Mouse (Mus musculus) heart, postnatal 25 days (tissue): Measurements from ENCODE around the gene Rassf3. TPM values are rescaled to one million over a fixed set of nuclear protein-coding genes. Genes with fewer than 3 reads are reported as not detected.
A peak's percentile ranks its signal among the peaks of the same experiment; 100 is the strongest.

Experiments used
- DNase-seq: peaks from one replicate; pipeline ENCODE4 v3.0.0; 2022; ENCODE audit warnings: low spot score
- intact Hi-C: fragments of 180-260 bp; cut with DNase I; formaldehyde crosslinking; loops from one replicate; pipeline ENCODE4 v1.15.1; 2025
- total RNA-seq, 2 experiments: library from RNA; stranded (reverse); gene quantifications; 2 replicates each; pipeline ENCODE4 v1.2.3; 2021

The Rassf3 gene
- total RNA-seq, 2 experiments from 2014 or later: 146 to 157 TPM

DNA sequence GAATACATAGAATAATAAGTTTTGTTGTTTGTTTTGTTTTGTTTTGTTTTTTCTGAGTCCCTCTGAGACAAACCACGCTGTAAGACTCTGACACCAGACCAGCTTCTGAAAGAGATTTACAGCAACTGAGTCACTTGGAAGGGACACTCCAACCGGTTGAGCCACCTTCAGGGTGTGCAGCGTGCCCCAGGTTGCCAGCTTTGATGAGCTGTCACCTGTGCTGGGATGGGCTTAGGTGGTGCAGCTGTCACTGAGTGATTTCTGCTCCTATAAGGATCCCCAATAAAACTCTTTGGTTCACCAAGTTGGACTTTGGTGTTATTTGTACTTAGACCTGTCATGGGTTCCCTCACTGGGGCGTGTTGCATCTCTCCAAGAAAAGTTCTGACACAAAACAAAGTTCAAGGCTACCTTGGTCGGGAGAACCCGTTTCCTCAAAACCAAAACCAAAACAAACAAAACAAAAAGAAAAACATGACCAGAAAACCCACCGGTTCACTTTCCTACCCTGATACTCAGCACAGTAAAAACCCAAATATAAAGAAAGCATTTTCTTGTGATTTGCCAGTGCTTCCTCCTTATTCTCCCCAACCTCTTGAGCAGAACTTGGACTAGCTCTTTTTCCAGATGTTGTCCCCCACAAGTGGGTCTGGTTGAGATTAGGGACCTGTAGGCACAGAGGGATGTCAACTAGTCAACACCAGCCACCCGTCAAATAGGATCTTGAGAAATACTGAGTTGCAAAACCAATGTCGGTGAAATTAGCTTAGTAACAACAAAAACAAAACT lies 17.4 kb upstream of the Rassf3 start:
- no peak for DNase-seq
- intact Hi-C loops: no loop called here

DNA sequence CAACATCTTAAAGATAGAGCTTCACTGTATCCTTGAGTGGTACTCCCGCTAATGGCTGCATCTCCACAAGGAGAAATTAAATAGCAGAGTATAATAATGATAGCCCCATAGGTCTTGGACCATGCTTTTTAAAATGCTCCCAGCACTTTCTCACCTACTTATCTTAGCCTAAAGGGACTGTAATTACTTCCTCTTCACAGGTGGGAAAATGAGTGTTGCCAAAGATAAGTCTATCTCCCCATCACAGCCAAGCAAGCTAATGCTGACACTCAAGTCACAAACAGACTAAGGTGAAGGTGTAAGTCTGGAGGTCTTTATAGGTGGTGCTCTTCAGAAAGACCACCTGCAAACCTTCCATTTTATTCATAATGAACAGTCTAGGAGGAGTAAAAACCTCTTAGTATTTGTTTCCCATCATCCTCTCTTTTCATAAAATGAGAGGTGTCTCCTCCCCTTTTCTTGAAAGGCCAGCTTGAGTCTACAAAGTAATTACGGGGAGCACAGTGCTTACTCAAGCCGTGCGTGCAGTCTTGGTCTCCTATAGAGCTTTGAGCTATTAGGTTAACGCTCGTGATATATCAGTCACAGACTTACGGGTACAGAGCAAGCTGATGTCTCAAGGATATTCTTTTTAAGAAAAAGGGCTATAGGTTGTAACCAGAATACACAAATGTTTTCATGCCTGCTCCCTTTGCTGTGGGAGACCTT lies 16.6 kb upstream of the Rassf3 start:
- intact Hi-C loops: no loop called here
- no peak for DNase-seq

DNA sequence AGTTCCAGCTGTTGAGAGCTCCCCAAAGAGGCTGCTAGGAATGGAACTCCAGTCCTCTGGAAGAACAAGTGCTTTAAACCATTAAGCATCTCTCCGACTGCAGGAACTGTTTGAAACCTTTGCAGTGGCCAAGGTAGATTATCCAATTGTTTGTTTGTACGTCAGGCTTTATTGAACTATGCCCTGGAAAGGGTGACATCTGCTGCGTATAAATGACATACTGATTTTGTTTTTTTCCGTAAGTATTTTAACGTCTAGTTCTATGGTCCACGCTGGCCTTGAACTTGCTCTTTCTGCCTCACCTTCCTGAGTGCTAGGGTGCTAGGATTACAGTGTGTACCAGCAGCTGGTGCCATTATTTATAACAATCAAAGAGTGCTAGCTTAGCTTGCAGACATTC lies 13.8 kb upstream of the Rassf3 start:
- DNase-seq: no peak
- intact Hi-C loops: no loop called here

DNA sequence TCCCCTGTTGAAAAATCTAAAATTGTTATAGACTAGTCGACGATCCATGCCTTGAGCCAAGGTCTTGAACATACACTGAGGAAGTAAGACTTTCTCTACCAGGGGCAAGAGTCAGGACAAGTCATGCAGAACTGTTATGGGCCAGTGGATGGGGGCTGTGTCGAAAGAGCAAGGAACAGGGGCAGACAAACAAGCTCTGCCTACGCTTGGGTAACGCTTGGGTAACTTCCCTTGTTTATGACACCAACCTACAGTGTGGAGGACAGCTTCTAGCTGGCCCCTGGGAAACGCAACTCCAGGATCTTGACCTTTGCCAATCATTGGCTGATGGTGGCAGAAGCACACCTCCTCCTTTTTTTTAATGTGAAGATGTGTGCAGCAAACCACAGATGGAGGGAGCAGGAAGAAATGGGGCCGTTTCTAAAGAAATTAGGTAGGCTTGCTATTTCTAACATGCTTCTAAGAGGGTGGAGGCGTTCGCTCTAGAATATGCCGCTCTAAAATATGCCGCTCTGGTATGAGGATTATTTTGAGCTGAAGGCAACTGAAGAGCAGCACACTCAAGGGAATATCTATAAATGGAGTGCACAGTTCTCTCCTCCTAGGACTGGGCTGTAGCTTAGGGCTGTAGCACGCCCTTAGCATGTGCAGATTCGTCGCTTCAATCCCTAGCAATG lies 12.6 kb upstream of the Rassf3 start:
- intact Hi-C loops: no loop called here
- no peak for DNase-seq

DNA sequence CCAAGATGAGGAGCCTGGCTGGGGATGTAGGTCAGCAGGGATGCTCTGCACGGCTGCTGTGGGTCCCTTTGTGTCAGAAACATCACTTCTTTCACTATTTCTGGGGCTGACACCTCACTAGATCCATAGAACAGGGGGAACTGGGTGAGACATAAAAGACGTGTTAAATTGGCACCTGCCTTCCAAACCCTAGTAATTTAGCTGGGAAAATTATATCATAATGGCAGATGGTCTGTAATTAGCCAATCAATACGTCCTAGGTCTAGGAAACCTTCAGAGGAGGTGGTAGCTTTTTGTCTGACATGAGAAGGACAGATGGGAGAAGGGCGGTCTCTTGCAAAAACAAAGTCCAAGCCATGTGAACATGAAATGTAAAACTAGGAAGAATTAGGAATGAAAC lies 11.6 kb upstream of the Rassf3 start:
- DNase-seq: no peak
- intact Hi-C loops: no loop called here

DNA sequence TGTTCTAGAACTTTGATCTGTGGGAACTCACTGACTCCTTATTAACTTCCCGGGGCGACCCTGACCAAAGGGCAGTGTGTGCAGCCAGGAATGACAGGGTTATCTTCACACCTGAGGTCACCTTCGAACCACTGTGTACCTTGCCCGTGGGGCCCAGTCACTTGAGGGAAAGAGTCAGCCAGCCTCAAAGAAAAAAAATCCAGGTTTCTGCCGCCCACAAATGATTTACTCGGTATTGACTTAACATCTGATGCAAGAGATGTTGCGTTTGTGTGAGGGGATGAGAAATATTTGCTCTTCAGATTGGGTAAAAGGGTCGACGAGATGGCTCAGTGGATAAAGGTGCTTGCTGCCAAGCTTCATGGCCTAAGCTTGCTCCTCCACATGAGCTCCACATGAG lies 10.2 kb upstream of the Rassf3 start:
- intact Hi-C loops: no loop called here
- no peak for DNase-seq

DNA sequence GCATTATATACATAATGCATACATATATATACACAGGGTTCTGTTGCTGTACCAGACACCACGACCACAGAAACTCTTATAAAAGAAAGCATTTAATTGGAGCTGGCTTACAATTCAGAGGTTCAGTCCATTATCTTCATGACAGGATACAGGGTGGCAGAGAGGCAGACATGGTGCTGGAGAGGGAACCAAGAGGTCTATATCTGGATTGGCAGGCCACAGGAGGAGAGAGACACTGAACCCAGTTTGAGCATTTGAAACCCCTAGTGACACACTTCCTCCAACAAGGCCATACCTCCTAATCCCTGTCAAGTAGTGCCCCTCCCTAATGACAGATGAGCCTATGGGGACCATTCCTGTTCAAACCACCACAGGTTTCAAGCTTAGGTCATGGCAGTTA lies 7.2 kb upstream of the Rassf3 start:
- intact Hi-C loops: no loop called here
- no peak for DNase-seq

DNA sequence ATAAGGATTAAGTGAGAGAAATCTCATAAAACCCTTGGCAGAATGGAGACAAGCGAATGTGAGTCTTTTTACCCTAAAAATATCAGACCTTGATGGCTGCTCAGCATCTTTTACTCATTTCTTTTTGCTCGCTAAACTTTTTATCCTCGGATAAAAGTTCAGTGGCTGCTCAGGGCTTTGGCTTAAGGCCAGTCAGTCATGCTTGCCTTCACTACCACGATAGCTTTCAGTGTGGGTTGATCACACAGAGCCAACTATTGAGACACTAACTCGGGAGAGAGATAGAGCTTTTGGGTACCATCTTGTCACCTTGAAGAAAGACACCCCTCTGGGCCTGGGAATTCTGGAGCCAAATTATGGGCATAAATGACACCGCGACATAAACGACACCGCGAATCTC lies 5.0 kb upstream of the Rassf3 start:
- intact Hi-C loops: no loop called here
- no peak for DNase-seq

DNA sequence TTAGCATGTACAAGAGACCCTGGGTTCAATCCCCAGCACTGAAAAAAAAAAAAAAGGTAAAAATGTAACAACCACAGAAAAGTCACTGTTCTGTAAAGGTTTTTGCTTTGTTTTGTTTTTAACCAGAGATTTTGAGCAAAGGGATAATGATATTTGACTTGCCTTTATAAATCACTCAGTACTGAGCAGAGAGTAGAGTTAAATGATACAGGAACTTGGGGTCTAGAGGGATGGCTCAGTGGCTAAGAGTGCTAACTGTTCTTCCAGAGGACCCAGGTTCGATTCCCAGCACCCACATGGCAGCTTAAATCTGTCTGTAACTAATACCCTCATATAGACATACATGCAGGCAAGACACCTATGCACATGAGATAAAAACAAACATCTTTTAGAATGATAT lies 3.8 kb upstream of the Rassf3 start:
- no peak for DNase-seq
- intact Hi-C loops: no loop called here

DNA sequence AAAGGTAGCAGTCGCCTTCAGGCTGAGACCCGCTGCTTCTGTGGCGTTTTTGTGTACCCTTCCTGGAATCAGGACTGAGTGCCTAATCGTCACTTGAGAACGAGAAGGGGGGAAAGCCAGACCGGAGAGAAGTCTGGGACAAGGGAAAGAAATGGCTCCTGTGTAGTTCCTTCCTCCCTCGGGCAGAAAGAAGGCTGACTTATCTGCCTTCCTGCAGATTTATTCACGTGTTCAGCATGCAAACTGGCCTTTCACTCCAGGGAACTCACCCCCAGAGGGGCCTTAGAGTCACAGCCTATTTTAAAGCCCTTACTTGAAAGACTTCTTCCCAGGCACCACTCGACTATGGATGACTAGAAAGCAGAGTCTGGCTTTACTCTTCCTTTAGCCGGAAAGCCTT lies 1.3 kb upstream of the Rassf3 start:
- intact Hi-C loops: loop anchor here (2.0 kb wide), 2 partner anchors 39 to 69 kb away; no protein-coding TSS in a partner anchor
- DNase-seq: no peak

DNA sequence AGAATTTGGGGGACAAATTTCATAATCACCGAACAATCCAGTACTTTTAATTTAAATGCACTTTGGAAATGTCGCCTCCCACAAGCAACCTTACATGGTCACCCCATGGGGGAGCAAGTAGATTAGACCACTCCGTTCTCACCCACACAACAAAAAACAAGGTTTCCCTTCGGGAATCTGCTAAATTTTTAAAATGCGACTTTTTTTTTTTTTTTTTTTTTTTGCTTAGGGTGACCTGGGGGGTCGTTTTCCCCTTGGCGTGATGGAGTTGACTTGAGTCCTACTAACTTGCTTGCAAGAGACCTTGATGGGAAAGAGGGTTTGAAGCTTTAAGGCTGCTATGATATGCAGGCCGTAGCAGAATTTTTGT lies 806 bp upstream of the Rassf3 start:
- DNase-seq: no peak
- intact Hi-C loops: loop anchor here (2.0 kb wide), 2 partner anchors 40 to 68 kb away; no protein-coding TSS in a partner anchor

DNA sequence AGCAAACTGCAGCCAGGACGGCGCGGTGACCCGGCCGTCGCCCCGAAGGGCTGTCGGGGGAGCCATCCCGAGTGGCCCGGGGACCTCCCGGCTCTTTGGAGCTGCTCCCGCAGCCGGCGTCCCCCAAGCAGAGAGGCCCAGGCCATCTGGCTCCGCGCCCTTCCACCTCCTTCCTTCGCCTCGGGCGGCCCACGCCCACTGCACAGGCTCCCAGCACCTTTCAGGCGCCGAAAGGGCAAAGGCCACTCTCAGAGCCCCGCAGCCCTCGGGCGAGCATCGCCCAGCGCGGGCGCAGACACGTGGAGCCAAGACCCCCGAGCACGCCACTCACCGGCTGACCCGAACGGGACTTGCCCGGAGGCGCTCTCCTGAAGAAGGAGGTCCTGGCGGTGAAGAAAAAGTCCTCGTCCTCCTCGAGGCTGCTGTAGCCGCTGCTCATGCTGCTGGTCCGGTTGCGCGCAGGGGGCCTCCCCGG lies 438 bp downstream of the Rassf3 start:
- intact Hi-C loops: loop anchor here (2.0 kb wide), 3 partner anchors 41 to 67 kb away; no protein-coding TSS in a partner anchor
- peak; percentile 52 for DNase-seq

DNA sequence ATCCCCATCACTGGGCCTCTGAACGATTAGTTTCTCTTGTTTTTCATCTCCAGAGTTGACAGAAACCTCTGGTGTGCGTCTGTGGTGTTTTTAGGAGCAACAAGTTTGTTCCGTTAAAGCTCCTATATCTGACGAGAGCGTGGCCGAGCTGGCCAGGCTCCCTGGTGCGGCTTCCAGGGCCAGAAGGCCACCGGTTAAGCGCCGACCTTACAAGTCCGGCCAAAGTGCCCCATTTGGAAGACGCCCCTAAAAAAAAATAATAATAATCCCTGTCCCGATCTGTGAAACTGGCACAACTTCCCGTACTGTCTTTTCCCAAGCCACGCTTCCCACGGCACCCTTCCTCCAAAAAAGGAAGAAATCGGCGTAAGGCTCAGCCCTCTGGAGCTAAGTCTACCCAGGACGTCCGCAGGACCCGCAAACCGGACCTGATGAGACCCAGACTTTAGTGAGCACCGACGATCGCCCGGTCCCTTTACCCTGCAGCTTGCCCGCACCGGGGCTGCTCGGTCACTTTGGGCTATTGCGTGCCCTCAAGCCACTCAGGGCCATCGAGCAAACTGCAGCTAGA lies 961 bp downstream of the Rassf3 start:
- intact Hi-C loops: loop anchor here (2.0 kb wide), 1 partner anchor 44 kb away; no protein-coding TSS in a partner anchor
- peak; percentile 24 for DNase-seq

DNA sequence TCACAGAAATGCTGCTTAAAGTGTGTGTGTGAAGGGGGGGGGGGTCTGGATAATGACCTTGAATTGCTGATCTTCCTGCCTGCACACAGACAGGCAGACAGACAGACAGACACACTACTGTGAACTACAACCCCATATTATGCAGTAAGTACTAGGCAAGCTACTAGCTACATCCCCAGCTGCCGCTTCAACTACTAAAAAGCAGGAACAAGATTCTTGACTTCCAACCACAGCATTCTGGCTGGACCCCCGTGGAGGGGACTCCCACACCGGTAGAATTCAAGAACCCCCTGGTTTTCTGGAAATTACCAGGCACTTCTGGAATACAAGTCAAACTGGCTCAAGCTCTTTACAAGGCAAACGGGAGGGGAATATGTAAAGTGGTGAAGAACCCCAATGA lies 1.9 kb downstream of the Rassf3 start:
- intact Hi-C loops: loop anchor here (2.0 kb wide), 1 partner anchor 43 kb away; no protein-coding TSS in a partner anchor
- no peak for DNase-seq

DNA sequence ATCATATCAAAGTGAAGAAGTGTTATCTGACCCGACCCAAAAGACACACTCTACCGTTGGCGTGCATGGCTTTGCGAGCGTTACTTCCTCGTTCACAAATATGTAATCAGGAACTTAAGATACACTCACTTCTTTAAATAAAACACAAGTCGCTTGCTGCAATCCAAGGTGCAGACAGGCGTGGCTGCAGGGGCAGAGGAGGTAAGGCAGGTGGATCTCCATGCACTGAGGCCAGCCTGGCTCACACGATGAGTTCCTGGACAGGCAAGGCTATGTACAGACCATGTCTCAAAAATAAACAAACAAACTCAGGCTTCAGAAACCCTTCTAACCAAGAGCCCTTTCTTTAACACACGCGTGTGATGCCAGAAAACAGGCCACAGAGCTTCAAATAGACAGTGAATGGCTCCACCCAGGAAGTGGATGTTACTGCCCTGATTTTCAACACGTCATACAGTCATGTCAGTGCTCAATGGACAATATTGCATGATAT lies 2.4 kb downstream of the Rassf3 start:
- intact Hi-C loops: loop anchor here (2.0 kb wide), 1 partner anchor 43 kb away; no protein-coding TSS in a partner anchor
- DNase-seq: no peak

DNA sequence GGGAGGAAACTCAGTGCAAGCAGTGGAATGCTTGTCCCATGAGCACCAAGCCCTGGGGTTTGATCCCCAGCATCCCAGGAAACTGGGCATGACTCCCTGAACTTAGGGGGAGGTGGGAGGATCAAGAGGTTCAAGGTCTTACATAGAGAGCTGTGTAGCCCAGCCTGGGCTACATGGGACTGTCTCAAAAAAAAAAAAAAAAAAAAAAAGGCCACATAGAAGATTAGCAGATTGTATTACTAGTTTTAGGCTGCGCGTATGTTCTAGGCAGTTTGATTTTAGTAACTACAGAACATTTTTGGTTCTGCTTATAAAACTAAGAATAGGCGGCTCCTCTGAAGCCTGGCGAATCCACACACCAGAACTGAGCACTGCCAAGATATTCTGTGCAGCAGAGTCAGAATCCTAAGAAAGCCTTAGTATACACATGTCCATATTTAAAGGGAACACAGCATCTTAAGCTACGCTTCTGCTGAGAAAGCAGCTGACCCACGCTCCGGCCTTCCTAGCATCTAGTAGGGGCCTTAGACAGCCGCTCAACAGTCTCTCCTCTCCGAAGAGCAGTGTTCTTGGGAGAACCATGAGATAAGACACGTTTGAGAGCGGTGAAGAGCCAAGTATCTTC lies 3.4 kb downstream of the Rassf3 start:
- DNase-seq: no peak
- intact Hi-C loops: no loop called here

DNA sequence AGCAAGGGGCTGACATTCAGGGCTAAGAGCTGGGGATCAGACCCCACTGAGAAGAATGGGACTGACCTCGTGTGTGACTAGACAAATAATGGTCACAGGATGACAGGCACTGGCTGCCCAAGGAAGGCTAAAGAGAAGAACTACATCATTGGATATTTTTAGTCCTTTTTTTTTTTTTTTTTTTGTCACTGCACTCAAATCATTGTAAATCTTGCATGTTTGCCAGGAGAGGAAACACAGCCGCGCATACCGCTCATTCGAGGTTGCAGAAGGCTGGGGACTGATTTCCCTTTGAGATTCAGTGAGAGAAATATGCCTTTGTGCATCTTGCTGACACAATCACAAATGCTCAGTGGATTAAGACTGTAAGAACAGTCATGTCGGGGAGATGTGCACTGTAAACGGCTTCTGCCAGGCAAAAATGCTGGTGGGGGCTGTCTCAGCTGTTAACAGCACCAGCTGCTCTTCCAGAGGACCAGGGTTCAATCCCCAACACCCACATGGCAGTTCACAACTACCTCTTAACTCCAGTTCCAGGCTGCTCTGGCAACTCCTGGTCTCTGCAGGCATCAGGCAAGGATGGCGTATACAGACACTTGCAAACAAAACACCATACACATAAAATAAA lies 4.5 kb downstream of the Rassf3 start:
- no peak for DNase-seq
- intact Hi-C loops: no loop called here

DNA sequence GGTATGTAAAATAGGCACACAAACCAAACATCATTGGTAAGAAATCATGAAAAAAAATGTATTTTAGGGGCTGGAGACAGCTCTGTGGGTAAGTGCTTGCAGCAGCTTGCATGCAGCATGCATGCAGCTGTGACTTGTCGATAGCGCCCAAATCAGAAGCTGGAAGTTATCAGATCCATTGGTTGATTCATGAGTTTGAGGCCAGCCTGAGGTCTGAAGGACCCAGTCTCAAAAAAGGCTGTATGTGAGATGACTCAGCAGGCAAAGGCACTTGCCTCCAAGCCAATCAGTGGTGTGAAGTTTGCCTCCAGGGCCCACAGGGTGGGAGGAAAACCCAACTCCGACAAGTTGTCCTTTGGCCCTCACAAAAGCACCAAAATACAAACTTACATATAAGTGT lies 6.5 kb downstream of the Rassf3 start:
- intact Hi-C loops: no loop called here
- no peak for DNase-seq

DNA sequence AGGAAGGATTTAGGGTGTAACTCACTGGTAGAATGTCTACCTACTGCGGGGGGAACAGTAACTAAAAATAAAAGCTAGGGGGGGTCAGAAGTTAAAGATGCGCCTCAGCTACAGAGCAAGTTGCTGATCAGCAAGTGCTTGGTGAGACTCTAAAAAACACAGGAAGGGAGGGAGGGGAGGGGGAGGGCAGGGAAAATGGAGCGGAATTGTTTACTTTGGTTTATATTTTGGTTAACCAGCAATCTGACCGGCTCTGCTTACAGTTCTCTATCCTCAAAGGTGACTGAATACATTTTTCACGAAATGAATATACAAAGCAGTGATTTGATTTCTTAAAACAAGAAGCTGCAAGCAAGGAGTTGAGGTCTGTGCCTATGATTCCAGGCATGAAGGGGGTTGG lies 7.2 kb downstream of the Rassf3 start:
- intact Hi-C loops: no loop called here
- no peak for DNase-seq
